Mouse (Mus musculus) MEL (cell line): ENCODE results near the gene Tle3. TPM values are rescaled to one million over a fixed set of nuclear protein-coding genes. Genes with fewer than 3 reads are reported as not detected.

Experiments used
- DNase-seq: peaks from one replicate; pipeline ENCODE4 v3.0.0; 2011; ENCODE audit warnings: low read depth, low spot score
- H3K27ac ChIP-seq: 2 replicates; pipeline ENCODE4 v1.5.1; 2012; ENCODE audit warnings: low read depth, mild to moderate bottlenecking, control low read depth, low read length, moderate library complexity; ENCODE audit not compliant: control insufficient read depth
- H3K27me3 ChIP-seq, 2 experiments: fragments of 150-350 bp in 1 of 2; sonication (generic) in 1 of 2; 2 replicates each; pipeline ENCODE4 v1.6.1; 2012; ENCODE audit warnings: low read length in 2 of 2, mild to moderate bottlenecking in 2 of 2, improper control_type of control experiment in 1 of 2, moderate library complexity in 1 of 2; ENCODE audit not compliant: insufficient read depth in 2 of 2, control insufficient read depth in 1 of 2
- H3K36me3 ChIP-seq, 2 experiments: 2 replicates each; pipeline ENCODE4 v1.6.1; 2012 to 2014; ENCODE audit warnings: low read length in 2 of 2, improper control_type of control experiment in 1 of 2, inconsistent platforms in 1 of 2, mild to moderate bottlenecking in 1 of 2; ENCODE audit not compliant: insufficient read depth in 2 of 2, control insufficient read depth in 1 of 2
- H3K4me1 ChIP-seq, 2 experiments: fragments of 150-350 bp in 1 of 2; sonication (generic) in 1 of 2; 2 replicates each; pipeline ENCODE4 v1.6.1; 2012; ENCODE audit warnings: low read length in 2 of 2, improper control_type of control experiment in 1 of 2, mild to moderate bottlenecking in 1 of 2; ENCODE audit not compliant: insufficient read depth in 2 of 2, control insufficient read depth in 1 of 2
- H3K4me3 ChIP-seq, 2 experiments: fragments of 150-350 bp in 1 of 2; sonication (generic) in 1 of 2; 2 replicates each; pipeline ENCODE4 v1.5.1; 2012; ENCODE audit warnings: low read depth in 2 of 2, low read length in 2 of 2, mild to moderate bottlenecking in 2 of 2, moderate library complexity in 2 of 2, control low read depth in 1 of 2, improper control_type of control experiment in 1 of 2; ENCODE audit not compliant: control insufficient read depth in 1 of 2, insufficient read depth in 1 of 2
- H3K79me2 ChIP-seq: 2 replicates; pipeline ENCODE4 v1.6.1; 2012; ENCODE audit warnings: mild to moderate bottlenecking, low read length, moderate library complexity; ENCODE audit not compliant: control insufficient read depth, poor library complexity, insufficient read depth
- H3K9ac ChIP-seq: 2 replicates; pipeline ENCODE4 v1.6.1; 2012; ENCODE audit warnings: low read depth, mild to moderate bottlenecking, control low read depth, low read length, moderate library complexity; ENCODE audit not compliant: control insufficient read depth, poor library complexity, severe bottlenecking
- H3K9me3 ChIP-seq: fragments of 150-350 bp; sonication (generic); replicated peaks from 2 replicates; pipeline ENCODE4 v1.6.1; 2012; ENCODE audit warnings: mild to moderate bottlenecking, low read length, improper control_type of control experiment, moderate library complexity; ENCODE audit not compliant: insufficient read depth
- BHLHE40 ChIP-seq: IDR thresholded peaks from 2 replicates; pipeline ENCODE4 v1.6.1; 2012; ENCODE audit warnings: low read depth, mild to moderate bottlenecking, inconsistent platforms, low read length, improper control_type of control experiment, borderline replicate concordance
- CTCF ChIP-seq, 3 experiments: IDR thresholded peaks in 2 of 3; conservative IDR thresholded peaks in 1 of 3; 2 replicates each; pipeline ENCODE4 v1.5.1; 2011 to 2012; ENCODE audit warnings: low read length in 3 of 3, low read depth in 2 of 3, mild to moderate bottlenecking in 2 of 3, improper control_type of control experiment in 1 of 3, inconsistent platforms in 1 of 3, mixed read lengths in 1 of 3, moderate library complexity in 1 of 3; ENCODE audit not compliant: control insufficient read depth in 1 of 3, insufficient read depth in 1 of 3, poor library complexity in 1 of 3, severe bottlenecking in 1 of 3
- ELF1 ChIP-seq: IDR thresholded peaks from 2 replicates; pipeline ENCODE4 v1.6.1; 2014; ENCODE audit warnings: low read depth, mild to moderate bottlenecking, inconsistent platforms, low read length, improper control_type of control experiment, moderate library complexity
- GATA1 ChIP-seq: IDR thresholded peaks from 2 replicates; pipeline ENCODE4 v1.6.1; 2011; ENCODE audit warnings: low read depth, low read length, improper control_type of control experiment
- HCFC1 ChIP-seq: IDR thresholded peaks from 2 replicates; pipeline ENCODE4 v1.6.1; 2012; ENCODE audit warnings: low read depth, mild to moderate bottlenecking, inconsistent platforms, low read length, improper control_type of control experiment, moderate library complexity
- JUND ChIP-seq: IDR thresholded peaks from 2 replicates; pipeline ENCODE4 v1.6.1; 2011; ENCODE audit warnings: low read depth, mild to moderate bottlenecking, improper control_type of control experiment, low read length
- KAT2A ChIP-seq: conservative IDR thresholded peaks from 2 replicates; pipeline ENCODE4 v1.6.1; 2012; ENCODE audit warnings: low read depth, low read length, improper control_type of control experiment, inconsistent platforms
- MAZ ChIP-seq: IDR thresholded peaks from 2 replicates; pipeline ENCODE4 v1.6.1; 2012; ENCODE audit warnings: low read depth, mild to moderate bottlenecking, inconsistent platforms, low read length, improper control_type of control experiment
- MEF2A ChIP-seq: IDR thresholded peaks from 2 replicates; pipeline ENCODE4 v1.6.1; 2014; ENCODE audit warnings: low read depth, mild to moderate bottlenecking, inconsistent platforms, low read length, improper control_type of control experiment; ENCODE audit not compliant: poor library complexity, insufficient replicate concordance, severe bottlenecking; ENCODE audit errors: extremely low read depth
- MYB ChIP-seq: IDR thresholded peaks from 2 replicates; pipeline ENCODE4 v1.6.1; 2011; ENCODE audit warnings: mild to moderate bottlenecking, low read depth, low read length, improper control_type of control experiment
- MYC ChIP-seq: IDR thresholded peaks from 2 replicates; pipeline ENCODE4 v1.6.1; 2011; ENCODE audit warnings: low read depth, mild to moderate bottlenecking, low read length, improper control_type of control experiment, moderate library complexity
- NELFE ChIP-seq: IDR thresholded peaks from 2 replicates; pipeline ENCODE4 v1.6.1; 2011; ENCODE audit warnings: low read depth, low read length, improper control_type of control experiment
- NRF1 ChIP-seq: IDR thresholded peaks from 2 replicates; pipeline ENCODE4 v1.6.1; 2014; ENCODE audit warnings: low read depth, mild to moderate bottlenecking, inconsistent platforms, low read length, improper control_type of control experiment, moderate library complexity; ENCODE audit not compliant: poor library complexity, insufficient read depth, severe bottlenecking
- POLR2A ChIP-seq, 2 experiments: IDR thresholded peaks; 2 replicates each; pipeline ENCODE4 v1.6.1; 2011 to 2012; ENCODE audit warnings: low read length in 2 of 2, mild to moderate bottlenecking in 2 of 2, control low read depth in 1 of 2, improper control_type of control experiment in 1 of 2, low read depth in 1 of 2, moderate library complexity in 1 of 2; ENCODE audit not compliant: control insufficient read depth in 1 of 2, insufficient read depth in 1 of 2, poor library complexity in 1 of 2
- POLR2AphosphoS2 ChIP-seq: IDR thresholded peaks from 2 replicates; pipeline ENCODE4 v1.6.1; 2011; ENCODE audit warnings: low read length, improper control_type of control experiment
- POLR2AphosphoS5 ChIP-seq: IDR thresholded peaks from 2 replicates; pipeline ENCODE4 v1.6.1; 2012; ENCODE audit warnings: low read depth, borderline replicate concordance, mild to moderate bottlenecking, inconsistent platforms, low read length, moderate library complexity, mixed read lengths
- RAD21 ChIP-seq: IDR thresholded peaks from 2 replicates; pipeline ENCODE4 v1.6.1; 2011; ENCODE audit warnings: mild to moderate bottlenecking, low read depth, low read length, improper control_type of control experiment
- RCOR1 ChIP-seq: IDR thresholded peaks from 2 replicates; pipeline ENCODE4 v1.6.1; 2012; ENCODE audit warnings: low read depth, mild to moderate bottlenecking, inconsistent platforms, low read length, improper control_type of control experiment
- SIN3A ChIP-seq: IDR thresholded peaks from 2 replicates; pipeline ENCODE4 v1.6.1; 2012; ENCODE audit warnings: low read length, improper control_type of control experiment, inconsistent platforms
- SMC3 ChIP-seq: IDR thresholded peaks from 2 replicates; pipeline ENCODE4 v1.6.1; 2011; ENCODE audit warnings: low read depth, low read length, improper control_type of control experiment
- TBP ChIP-seq: IDR thresholded peaks from 2 replicates; pipeline ENCODE4 v1.8.0; 2011; ENCODE audit warnings: low read depth, low read length, improper control_type of control experiment
- TCF12 ChIP-seq: IDR thresholded peaks from 2 replicates; pipeline ENCODE4 v1.6.1; 2014; ENCODE audit warnings: low read depth, mild to moderate bottlenecking, inconsistent platforms, low read length, improper control_type of control experiment, moderate library complexity
- UBTF ChIP-seq: IDR thresholded peaks from 2 replicates; pipeline ENCODE4 v1.6.1; 2012; ENCODE audit warnings: low read depth, mild to moderate bottlenecking, inconsistent platforms, low read length, improper control_type of control experiment, moderate library complexity, borderline replicate concordance; ENCODE audit not compliant: insufficient read depth
- USF1 ChIP-seq: IDR thresholded peaks from 2 replicates; pipeline ENCODE4 v1.6.1; 2014; ENCODE audit warnings: low read depth, mild to moderate bottlenecking, inconsistent platforms, low read length, improper control_type of control experiment, moderate library complexity
- USF2 ChIP-seq, 2 experiments: IDR thresholded peaks; 2 replicates each; pipeline ENCODE4 v1.6.1; 2011 to 2012; ENCODE audit warnings: improper control_type of control experiment in 2 of 2, low read length in 2 of 2, borderline replicate concordance in 1 of 2, inconsistent platforms in 1 of 2, low read depth in 1 of 2, mild to moderate bottlenecking in 1 of 2; ENCODE audit not compliant: insufficient read depth in 1 of 2
- ZC3H11A ChIP-seq: IDR thresholded peaks from 2 replicates; pipeline ENCODE4 v1.6.1; 2012; ENCODE audit warnings: low read depth, mild to moderate bottlenecking, inconsistent platforms, low read length, improper control_type of control experiment
- ZKSCAN1 ChIP-seq: IDR thresholded peaks from 2 replicates; pipeline ENCODE4 v1.6.1; 2012; ENCODE audit warnings: low read depth, mild to moderate bottlenecking, inconsistent platforms, low read length, improper control_type of control experiment, moderate library complexity
- polyA plus RNA-seq, 2 experiments: library from polyadenylated mRNA; stranded (reverse) in 1 of 2; unstranded in 1 of 2; fragments of >175 nt in 1 of 2; fragments of >200 nt in 1 of 2; gene quantifications; 2 replicates each; pipeline versions ENCODE4 v1.2.1 to v1.2.4; 2012; ENCODE audit warnings: low replicate concordance in 2 of 2, low read depth in 1 of 2; ENCODE audit not compliant: insufficient read length in 2 of 2, insufficient read depth in 1 of 2, missing spikeins in 1 of 2
- total RNA-seq: library from RNA; depleted of rRNA; stranded (reverse); fragments of 300-350 nt; gene quantifications from 2 replicates; pipeline ENCODE4 v1.2.3, GENCODE M21; 2012

Tle3 gene
- total and polyA plus RNA-seq, 3 experiments, result 20.3 to 26.8 TPM; not detected in 1

DNA sequence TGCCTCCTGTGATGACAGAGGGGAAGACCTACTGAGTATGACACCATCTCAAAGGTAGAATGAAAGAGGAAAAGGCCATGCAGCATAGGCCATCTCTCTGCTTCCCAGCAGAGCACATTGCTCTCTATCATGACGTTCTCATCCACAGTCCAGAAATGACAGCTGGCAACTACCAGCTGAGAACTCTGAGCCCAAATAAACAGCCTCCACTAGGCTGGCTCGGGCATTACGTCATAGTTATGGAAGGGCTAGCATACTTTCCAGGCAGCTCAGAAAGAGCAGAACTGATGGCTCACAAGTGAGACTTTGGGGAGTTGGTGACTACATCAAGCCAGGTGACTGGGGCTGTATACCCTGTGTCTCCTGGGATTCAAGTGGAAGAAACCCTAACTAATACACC, 49.5 kb downstream of the Tle3 start:
- Histone ChIP-seq H3K9ac (no peak overlapping the region), H3K36me3 (peaks cover 0 to 4% of the 10 kb centered on the region in 2 experiments; a peak in 1 of 4 replicates), H3K27me3 (no peaks in the 10 kb centered on the region), H3K9me3 (no peaks in the 10 kb centered on the region), H3K4me3 (no peak overlapping the region), H3K4me1 (no peaks in the 10 kb centered on the region), H3K79me2 (no peaks in the 10 kb centered on the region), H3K27ac (no peak overlapping the region)
- no peak for DNase-seq
- no peak for TF ChIP-seq SIN3A
- no peak for TF ChIP-seq NELFE
- no peak for TF ChIP-seq MYC
- TF ChIP-seq ELF1, result no peak
- no peak for TF ChIP-seq ZKSCAN1
- no peak for TF ChIP-seq TBP
- no peak for TF ChIP-seq MAZ
- no peak for TF ChIP-seq HCFC1
- no peak for TF ChIP-seq KAT2A
- TF ChIP-seq SMC3, result no peak
- no peak for TF ChIP-seq POLR2AphosphoS2
- no peak for TF ChIP-seq GATA1
- no peak for TF ChIP-seq TCF12
- no peak for TF ChIP-seq CTCF (IDR thresholded peaks at IDR 0.05 in 2 of 3, conservative IDR thresholded peaks at IDR 0.05 in 1 of 3; ENCODE audit: control insufficient read depth in 1 of 3, insufficient read depth in 1 of 3, low read depth in 2 of 3, low read length in 3 of 3, poor library complexity in 1 of 3, severe bottlenecking in 1 of 3)

GRCm38 (mm10) chr9:61424245-61424644, 52.1 kb downstream of the Tle3 start:
- no peak for TF ChIP-seq GATA1
- no peak for TF ChIP-seq USF1
- TF ChIP-seq MEF2A, result no peak
- no peak for TF ChIP-seq SIN3A
- no peak for TF ChIP-seq RAD21
- no peak for TF ChIP-seq KAT2A
- TF ChIP-seq POLR2A (IDR thresholded peaks at IDR 0.05; ENCODE audit: control insufficient read depth in 1 of 2, insufficient read depth in 1 of 2, low read depth in 1 of 2, low read length in 2 of 2, poor library complexity in 1 of 2), result no peak
- TF ChIP-seq RCOR1, result no peak
- TF ChIP-seq POLR2AphosphoS5, result no peak
- no peak for TF ChIP-seq ZKSCAN1
- TF ChIP-seq NELFE, result no peak
- TF ChIP-seq UBTF, result no peak
- TF ChIP-seq JUND, result no peak
- no peak for TF ChIP-seq USF2 (IDR thresholded peaks at IDR 0.05; ENCODE audit: borderline replicate concordance in 1 of 2, insufficient read depth in 1 of 2, low read depth in 1 of 2, low read length in 2 of 2)
- TF ChIP-seq ELF1, result no peak
- no peak for TF ChIP-seq HCFC1
- no peak for TF ChIP-seq ZC3H11A
- TF ChIP-seq NRF1, result no peak
- no peak for TF ChIP-seq MYB
- no peak for TF ChIP-seq BHLHE40
- TF ChIP-seq, all 39 proteins: peak for 0
- no peaks in the 10 kb centered on the region; a peak in 1 of 4 replicates for H3K27me3 ChIP-seq
- peak; percentile 27 for DNase-seq
- no peaks in the 10 kb centered on the region for H3K9me3 ChIP-seq
- no peaks in the 10 kb centered on the region for H3K79me2 ChIP-seq
- no peaks in the 10 kb centered on the region for H3K4me1 ChIP-seq
- no peak overlapping the region for H3K27ac ChIP-seq
- no peak overlapping the region for H3K4me3 ChIP-seq
- H3K36me3 ChIP-seq, result no peaks in the 10 kb centered on the region
- H3K9ac ChIP-seq, result no peak overlapping the region
